Mouse (Mus musculus) hindbrain, embryonic 16.5 days (tissue): Measurements from ENCODE around the gene Ciz1. TPM values are rescaled to one million over a fixed set of nuclear protein-coding genes. Genes with fewer than 3 reads are reported as not detected.
"Not testable (repeated sequence)": the region's sequence is repeated elsewhere in the genome, so short reads cannot be mapped to it uniquely, and the experiment has no call there.

ENCODE experiments used
- ATAC-seq: fragments of 200-750 bp; cut with Nextera tagmentation; 2 replicates; pipeline ENCODE4 v1.8.0; 2017; ENCODE audit warnings: moderate TSS enrichment, moderate library complexity
- H3K27ac ChIP-seq: fragments of 300-500 bp; sonication (generic); 2 replicates; pipeline ENCODE4 v1.5.1; 2014; ENCODE audit warnings: low read depth, mild to moderate bottlenecking, control low read depth, low read length, moderate library complexity
- H3K27me3 ChIP-seq: fragments of 300-500 bp; sonication (generic); replicated peaks from 2 replicates; pipeline ENCODE4 v1.6.1; 2014; ENCODE audit warnings: low read length; ENCODE audit not compliant: control insufficient read depth, insufficient read depth
- H3K36me3 ChIP-seq: fragments of 300-500 bp; sonication (generic); 2 replicates; pipeline ENCODE4 v1.6.1; 2014; ENCODE audit warnings: mild to moderate bottlenecking, low read length, moderate library complexity, mixed read lengths; ENCODE audit not compliant: control insufficient read depth, insufficient read depth
- H3K4me1 ChIP-seq: fragments of 300-500 bp; sonication (generic); 2 replicates; pipeline ENCODE4 v1.6.1; 2014; ENCODE audit warnings: low read depth, low read length; ENCODE audit not compliant: control insufficient read depth, insufficient read depth
- H3K4me2 ChIP-seq: fragments of 300-500 bp; sonication (generic); 2 replicates; pipeline ENCODE4 v1.6.1; 2014; ENCODE audit warnings: mild to moderate bottlenecking, low read length, control low read depth, moderate library complexity
- H3K4me3 ChIP-seq: fragments of 300-500 bp; sonication (generic); 2 replicates; pipeline ENCODE4 v1.5.1; 2014; ENCODE audit warnings: mild to moderate bottlenecking, low read length, control low read depth, moderate library complexity
- H3K9ac ChIP-seq: fragments of 300-500 bp; sonication (generic); 2 replicates; pipeline ENCODE4 v1.6.1; 2014; ENCODE audit warnings: low read depth, mild to moderate bottlenecking, control low read depth, low read length, moderate library complexity
- H3K9me3 ChIP-seq: fragments of 300-500 bp; sonication (generic); 2 replicates; pipeline ENCODE4 v1.6.1; 2014; ENCODE audit warnings: mild to moderate bottlenecking, low read length, moderate library complexity; ENCODE audit not compliant: control insufficient read depth
- WGBS: fragments of 180-500 bp; shearing (Covaris S2); extraction: QIAGEN DNeasy Blood & Tissue Kit; methylation state at CpG from one replicate; pipeline ENCODE4 v1.1.7; 2014; 5-methylcytosine and 5-hydroxymethylcytosine counted together
- polyA plus RNA-seq: library from polyadenylated mRNA; unstranded; fragments of >200 nt; fragmentation: Nextera tagmentation; extraction: Ambion mirVana; gene quantifications from 2 replicates; pipeline ENCODE4 v1.2.1, GENCODE M21; 2015

Gene Ciz1
- polyA plus RNA-seq, 1 experiment from 2014 or later, result 41.1 TPM

DNA sequence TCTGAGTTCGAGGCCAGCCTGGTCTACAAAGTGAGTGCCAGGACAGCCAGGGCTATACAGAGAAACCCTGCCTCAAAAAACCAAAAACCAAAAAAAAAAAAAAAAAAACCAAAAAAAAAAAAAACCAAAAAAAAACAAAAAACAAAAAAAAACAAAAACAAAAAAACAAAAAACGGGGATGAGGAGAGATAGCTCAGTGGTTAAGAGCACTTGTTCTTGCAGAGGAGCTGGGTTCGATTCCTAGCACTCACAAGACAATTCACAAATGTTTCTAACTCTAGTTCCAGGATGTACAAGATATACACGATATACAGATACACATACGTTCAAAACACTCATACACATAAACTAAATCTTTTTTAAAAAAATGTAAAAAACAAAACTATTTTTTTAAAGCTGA is 10.1 kb downstream of the Ciz1 start:
- H3K27ac ChIP-seq, result peak overlapping the region; percentile 90
- peaks cover 19% of the 10 kb centered on the region for H3K4me1 ChIP-seq
- H3K36me3 ChIP-seq, H3K9me3 ChIP-seq, ATAC-seq, H3K27me3 ChIP-seq: not testable (repeated sequence)
- peak overlapping the region; percentile 88 for H3K9ac ChIP-seq
- H3K4me3 ChIP-seq, result peak overlapping the region; percentile 85
- H3K4me2 ChIP-seq, result peak overlapping the region; percentile 92
- 47% methylated on average over 5 of the region's 5 CpGs for WGBS

GRCm38 (mm10) chr2:32362817-32363340 is 10.8 kb downstream of the Ciz1 start:
- H3K36me3 ChIP-seq, result peaks cover 5% of the 10 kb centered on the region; the same call in 1 of the 2 replicates
- peak overlapping the region; percentile 90 for H3K27ac ChIP-seq
- peaks cover 3% of the 10 kb centered on the region; the same call in 1 of the 2 replicates for H3K27me3 ChIP-seq
- peak; percentile 84 for ATAC-seq
- under 1% methylated on average over 49 of the region's 53 CpGs for WGBS
- H3K4me2 ChIP-seq, result peak overlapping the region; percentile 92
- peaks cover 19% of the 10 kb centered on the region for H3K4me1 ChIP-seq
- H3K4me3 ChIP-seq, result peak overlapping the region; percentile 85
- no peaks in the 10 kb centered on the region for H3K9me3 ChIP-seq
- H3K9ac ChIP-seq, result peak overlapping the region; percentile 88

DNA sequence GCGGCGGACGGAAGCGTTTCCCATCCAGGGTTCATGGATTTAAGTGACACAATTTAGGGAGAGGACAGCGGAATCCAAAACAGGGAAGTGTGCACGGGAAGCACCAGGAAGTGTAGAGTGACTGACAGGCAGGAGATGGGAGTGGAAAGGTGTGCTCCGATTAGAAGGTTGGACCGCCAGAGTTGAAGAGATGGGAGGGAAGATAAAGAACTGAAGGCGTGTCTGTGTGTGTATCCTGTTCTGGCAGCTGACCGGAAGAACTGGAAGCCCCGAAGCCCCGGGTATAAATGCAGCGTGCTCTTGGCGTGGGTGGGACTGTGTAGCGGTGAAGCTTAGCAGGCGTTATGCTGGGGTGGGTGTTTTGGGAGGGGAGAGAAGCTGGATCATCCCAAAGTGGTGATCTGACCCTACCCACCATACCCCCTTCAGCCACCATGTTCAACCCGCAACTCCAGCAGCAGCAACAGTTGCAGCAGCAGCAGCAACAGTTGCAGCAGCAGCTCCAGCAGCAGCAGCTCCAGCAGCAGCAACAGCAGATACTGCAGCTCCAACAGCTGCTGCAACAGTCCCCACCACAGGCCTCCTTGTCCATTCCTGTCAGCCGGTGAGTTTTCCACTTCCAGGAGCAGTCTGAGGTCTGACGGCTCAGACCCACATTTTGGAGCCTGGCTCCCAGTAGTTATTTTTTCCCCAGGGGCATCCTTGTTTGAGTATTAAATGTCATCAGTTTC is 11.4 kb downstream of the Ciz1 start:
- Histone ChIP-seq H3K27ac (peak overlapping the region; percentile 90), H3K9ac (peak overlapping the region; percentile 88), H3K36me3 (peaks cover 8% of the 10 kb centered on the region; the same call in 1 of the 2 replicates), H3K4me1 (peaks cover 19% of the 10 kb centered on the region), H3K9me3 (no peaks in the 10 kb centered on the region), H3K4me2 (peak overlapping the region; percentile 92), H3K4me3 (peak overlapping the region; percentile 85), H3K27me3 (peaks cover 3% of the 10 kb centered on the region; the same call in 1 of the 2 replicates)
- no peak; the same call in 1 of the 2 replicates for ATAC-seq
- 9% methylated on average over 18 of the region's 19 CpGs for WGBS

GRCm38 (mm10) chr2:32364121-32364520 is 12.0 kb downstream of the Ciz1 start:
- Histone ChIP-seq H3K27ac (no peak overlapping the region; the same call in 1 of the 2 replicates), H3K9ac (peak overlapping the region; percentile 88), H3K9me3 (no peaks in the 10 kb centered on the region), H3K4me3 (peak overlapping the region; percentile 85), H3K4me2 (peak overlapping the region; percentile 92), H3K4me1 (peaks cover 19% of the 10 kb centered on the region), H3K36me3 (peaks cover 8% of the 10 kb centered on the region; the same call in 1 of the 2 replicates), H3K27me3 (peaks cover 3% of the 10 kb centered on the region; the same call in 1 of the 2 replicates)
- ATAC-seq, result no peak
- WGBS, result 85% methylated on average over 8 of the region's 8 CpGs

DNA sequence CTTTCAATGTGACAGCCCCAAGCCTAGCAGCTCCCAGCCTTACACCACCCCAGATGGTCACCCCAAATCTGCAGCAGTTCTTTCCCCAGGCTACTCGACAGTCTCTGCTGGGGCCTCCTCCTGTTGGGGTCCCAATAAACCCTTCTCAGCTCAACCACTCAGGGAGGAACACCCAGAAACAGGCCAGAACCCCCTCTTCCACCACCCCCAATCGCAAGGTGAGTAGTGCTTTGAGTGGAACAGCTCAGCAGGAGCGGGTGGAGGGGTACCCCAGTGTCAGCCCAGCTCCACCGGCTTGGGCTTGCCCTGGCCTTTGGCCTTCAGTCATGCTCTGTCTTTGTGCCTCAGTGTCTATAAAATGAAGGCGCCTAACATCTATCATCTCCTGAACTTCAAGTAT is 15.2 kb downstream of the Ciz1 start:
- Histone ChIP-seq H3K4me3 (no peak overlapping the region), H3K36me3 (peaks cover 30% of the 10 kb centered on the region), H3K4me1 (peaks cover 10% of the 10 kb centered on the region), H3K9me3 (no peaks in the 10 kb centered on the region), H3K4me2 (no peak overlapping the region), H3K9ac (no peak overlapping the region), H3K27ac (no peak overlapping the region), H3K27me3 (no peaks in the 10 kb centered on the region)
- no peak for ATAC-seq
- WGBS, result 89% methylated on average over 5 of the region's 5 CpGs

GRCm38 (mm10) chr2:32374191-32374590 is 22.1 kb downstream of the Ciz1 start:
- no peak overlapping the region for H3K4me2 ChIP-seq
- no peak for ATAC-seq
- 93% methylated on average over 10 of the region's 10 CpGs for WGBS

GRCm38 (mm10) chr2:32375317-32375940 is 23.3 kb downstream of the Ciz1 start:
- Histone ChIP-seq H3K4me1 (peaks cover 1% of the 10 kb centered on the region), H3K4me2 (no peak overlapping the region), H3K9ac (no peak overlapping the region), H3K9me3 (no peaks in the 10 kb centered on the region), H3K27me3 (no peaks in the 10 kb centered on the region), H3K27ac (no peak overlapping the region), H3K36me3 (peaks cover 67% of the 10 kb centered on the region), H3K4me3 (no peak overlapping the region)
- no peak for ATAC-seq
- WGBS, result 92% methylated on average over 13 of the region's 13 CpGs

More at GRCm38 (mm10) chr2:32374191-32374590, 22.1 kb downstream of the Ciz1 start:
- no peaks in the 10 kb centered on the region for H3K27me3 ChIP-seq
- no peak overlapping the region for H3K9ac ChIP-seq
- no peaks in the 10 kb centered on the region for H3K9me3 ChIP-seq
- H3K36me3 ChIP-seq, result peaks cover 72% of the 10 kb centered on the region
- H3K4me1 ChIP-seq, result no peaks in the 10 kb centered on the region
- H3K27ac ChIP-seq, result no peak overlapping the region
- no peak overlapping the region for H3K4me3 ChIP-seq

GRCm38 (mm10) chr2:32376963-32377362 is 24.8 kb downstream of the Ciz1 start:
- Histone ChIP-seq H3K27ac (no peak overlapping the region), H3K9ac (no peak overlapping the region), H3K4me3 (no peak overlapping the region), H3K9me3 (no peaks in the 10 kb centered on the region), H3K4me1 (peaks cover 11% of the 10 kb centered on the region), H3K36me3 (peaks cover 57% of the 10 kb centered on the region), H3K4me2 (no peak overlapping the region), H3K27me3 (no peaks in the 10 kb centered on the region)
- 93% methylated on average over 10 of the region's 10 CpGs for WGBS
- no peak for ATAC-seq

DNA sequence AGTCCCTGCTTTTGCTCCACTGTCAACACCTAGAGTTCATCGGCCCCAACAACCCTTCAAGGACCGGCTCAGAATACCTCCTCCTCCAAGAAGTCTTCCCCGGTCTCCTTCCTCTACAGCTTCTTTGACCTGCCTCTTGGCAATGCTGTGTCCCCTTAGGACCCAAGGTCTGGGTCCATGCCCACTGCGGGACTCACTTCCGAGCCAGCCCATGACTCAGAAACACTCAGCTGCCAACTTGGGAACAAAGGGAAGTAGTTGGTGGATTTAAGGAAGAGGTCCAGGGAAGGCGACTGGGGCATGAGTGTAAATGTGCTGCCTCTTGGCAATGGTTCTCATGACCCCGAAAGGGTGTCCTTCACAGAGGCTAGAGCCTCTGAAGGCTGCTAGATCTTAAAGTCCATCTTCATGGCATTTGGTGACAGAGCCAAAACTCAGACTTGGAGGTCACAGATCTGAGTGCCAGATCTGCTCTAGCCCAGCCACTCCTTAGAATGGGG is 27.9 kb downstream of the Ciz1 start:
- Histone ChIP-seq H3K27me3 (no peaks in the 10 kb centered on the region), H3K4me1 (peaks cover 11% of the 10 kb centered on the region), H3K4me2 (no peak overlapping the region), H3K4me3 (no peak overlapping the region), H3K27ac (no peak overlapping the region), H3K36me3 (peaks cover 38% of the 10 kb centered on the region), H3K9ac (no peak overlapping the region), H3K9me3 (no peaks in the 10 kb centered on the region)
- 84% methylated on average over 7 of the region's 7 CpGs for WGBS
- no peak for ATAC-seq
